Mouse (Mus musculus) heart, postnatal 4 days (tissue): Measurements from ENCODE around the gene Tgm2. TPM values are rescaled to one million over a fixed set of nuclear protein-coding genes. Genes with fewer than 3 reads are reported as not detected.

Source experiments
- DNase-seq: peaks from one replicate; pipeline ENCODE4 v3.0.0; 2021
- total RNA-seq, 2 experiments: library from RNA; stranded (reverse); gene quantifications; 2 replicates each; pipeline ENCODE4 v1.2.3; 2021

Gene Tgm2
- total RNA-seq, 2 experiments from 2014 or later, result 254 to 273 TPM

GRCm38 (mm10) chr2:158141271-158141670, 5.0 kb downstream of the Tgm2 start:
- peak; percentile 52 for DNase-seq

- peak; percentile 46 for DNase-seq
Observed at GRCm38 (mm10) chr2:158140664-158141063, 5.6 kb downstream of the Tgm2 start.

- DNase-seq, result peak; percentile 88
Observed at GRCm38 (mm10) chr2:158139628-158140027, 6.6 kb downstream of the Tgm2 start.

- DNase-seq, result no peak
Observed at GRCm38 (mm10) chr2:158138778-158139177, 7.5 kb downstream of the Tgm2 start.

GRCm38 (mm10) chr2:158137771-158138170, 8.5 kb downstream of the Tgm2 start:
- DNase-seq, result no peak

GRCm38 (mm10) chr2:158136205-158136604, 10.0 kb downstream of the Tgm2 start:
- peak; percentile 49 for DNase-seq

- no peak for DNase-seq
Observed at GRCm38 (mm10) chr2:158133050-158133449, 13.2 kb downstream of the Tgm2 start.

- no peak for DNase-seq
Observed at GRCm38 (mm10) chr2:158132320-158132719, 13.9 kb downstream of the Tgm2 start.

GRCm38 (mm10) chr2:158131197-158131835, 14.9 kb downstream of the Tgm2 start:
- no peak for DNase-seq

- DNase-seq, result peak; percentile 82
Observed at GRCm38 (mm10) chr2:158130391-158130986, 15.7 kb downstream of the Tgm2 start.

GRCm38 (mm10) chr2:158129291-158130002, 16.8 kb downstream of the Tgm2 start:
- no peak for DNase-seq

- DNase-seq, result no peak
Observed at GRCm38 (mm10) chr2:158128461-158129130, 17.6 kb downstream of the Tgm2 start.

- peak; percentile 27 for DNase-seq
Observed at GRCm38 (mm10) chr2:158127872-158128271, 18.4 kb downstream of the Tgm2 start.

GRCm38 (mm10) chr2:158127245-158127644, 19.0 kb downstream of the Tgm2 start:
- no peak for DNase-seq

- peak; percentile 87 for DNase-seq
Observed at GRCm38 (mm10) chr2:158122814-158123213, 23.4 kb downstream of the Tgm2 start.

- DNase-seq, result peak; percentile 84
Observed at GRCm38 (mm10) chr2:158121645-158122326, 24.4 kb downstream of the Tgm2 start.

- DNase-seq, result no peak
Observed at GRCm38 (mm10) chr2:158120868-158121267, 25.4 kb downstream of the Tgm2 start.

GRCm38 (mm10) chr2:158120211-158120610, 26.0 kb downstream of the Tgm2 start:
- no peak for DNase-seq

- no peak for DNase-seq
Observed at GRCm38 (mm10) chr2:158119145-158119544, 27.1 kb downstream of the Tgm2 start.

- DNase-seq, result no peak
Observed at GRCm38 (mm10) chr2:158116653-158117052, 29.6 kb downstream of the Tgm2 start.

GRCm38 (mm10) chr2:158115838-158116453, 30.3 kb downstream of the Tgm2 start:
- DNase-seq, result no peak

- no peak for DNase-seq
Observed at GRCm38 (mm10) chr2:158114931-158115330, 31.3 kb downstream of the Tgm2 start.
